Mouse (Mus musculus) forebrain, embryonic 14.5 days (tissue): ENCODE data around the gene Vps41. TPM values are rescaled to one million over a fixed set of nuclear protein-coding genes. Genes with fewer than 3 reads are reported as not detected.

ENCODE experiments used
- ATAC-seq: fragments of 200-750 bp; cut with Nextera tagmentation; 2 replicates; pipeline ENCODE4 v1.8.0; 2017; ENCODE audit warnings: mild to moderate bottlenecking, moderate library complexity
- DNase-seq: peaks from one replicate; pipeline ENCODE4 v3.0.0-alpha.2; 2015; ENCODE audit warnings: low spot score
- H3K27ac ChIP-seq: fragments of 300-500 bp; sonication (generic); 2 replicates; pipeline ENCODE4 v1.5.1; 2014; ENCODE audit warnings: low read depth, mild to moderate bottlenecking, control low read depth, low read length, moderate library complexity
- H3K27me3 ChIP-seq: fragments of 300-500 bp; sonication (generic); replicated peaks from 2 replicates; pipeline ENCODE4 v1.6.1; 2014; ENCODE audit warnings: low read length, control low read depth, mixed read lengths; ENCODE audit not compliant: control insufficient read depth, insufficient read depth
- H3K36me3 ChIP-seq: fragments of 300-500 bp; sonication (generic); 2 replicates; pipeline ENCODE4 v1.6.1; 2014; ENCODE audit warnings: low read length, control low read depth; ENCODE audit not compliant: control insufficient read depth, insufficient read depth
- H3K4me1 ChIP-seq: fragments of 300-500 bp; sonication (generic); 2 replicates; pipeline ENCODE4 v1.6.1; 2014; ENCODE audit warnings: antibody characterized with exemption, low read length, control low read depth; ENCODE audit not compliant: control insufficient read depth, insufficient read depth
- H3K4me2 ChIP-seq: fragments of 300-500 bp; sonication (generic); 2 replicates; pipeline ENCODE4 v1.6.1; 2014; ENCODE audit warnings: mild to moderate bottlenecking, control low read depth, low read length
- H3K4me3 ChIP-seq: fragments of 300-500 bp; sonication (generic); 2 replicates; pipeline ENCODE4 v1.5.1; 2014; ENCODE audit warnings: low read depth, low read length, control low read depth
- H3K9ac ChIP-seq: fragments of 300-500 bp; sonication (generic); 2 replicates; pipeline ENCODE4 v1.6.1; 2014; ENCODE audit warnings: mild to moderate bottlenecking, low read length, control low read depth, moderate library complexity
- H3K9me3 ChIP-seq: fragments of 300-500 bp; sonication (generic); replicated peaks from 2 replicates; pipeline ENCODE4 v1.6.1; 2016; ENCODE audit warnings: low read length, control low read depth, mixed read lengths; ENCODE audit not compliant: control insufficient read depth
- WGBS: fragments of 180-500 bp; shearing (Covaris S2); extraction: QIAGEN DNeasy Blood & Tissue Kit; methylation state at CpG from one replicate; pipeline ENCODE4 v1.1.7; 2014; 5-methylcytosine and 5-hydroxymethylcytosine counted together
- polyA plus RNA-seq: library from polyadenylated mRNA; unstranded; fragments of >200 nt; fragmentation: Nextera tagmentation; extraction: Ambion mirVana; gene quantifications from 2 replicates; pipeline ENCODE4 v1.2.1, GENCODE M21; 2014

Vps41 gene
- polyA plus RNA-seq, 1 experiment from 2014 or later = 128 TPM

DNA sequence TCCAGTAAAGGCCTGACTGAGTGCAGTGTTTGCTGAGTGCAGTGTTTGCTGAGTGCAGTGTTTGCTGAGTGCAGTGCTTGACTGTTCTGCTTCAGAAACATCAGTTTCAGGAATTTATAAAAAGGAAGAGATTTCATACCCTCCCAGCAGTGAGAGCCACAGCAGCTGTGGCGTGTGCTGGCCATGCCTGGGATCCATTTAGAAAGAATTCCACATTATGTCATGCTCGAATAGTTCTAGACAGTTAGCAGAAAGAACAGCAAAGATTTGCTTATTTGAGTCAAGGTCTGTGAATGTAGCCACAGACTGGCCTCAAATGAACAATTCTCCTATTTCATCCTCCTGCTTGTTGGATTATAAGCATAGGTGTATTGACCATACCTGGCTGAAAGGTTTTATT is 71.6 kb downstream of the Vps41 start:
- WGBS = 42% methylated on average over 2 of the region's 2 CpGs
- Histone ChIP-seq H3K4me1 (no peaks in the 10 kb centered on the region; the same call in 1 of the 2 replicates), H3K36me3 (no peaks in the 10 kb centered on the region), H3K9me3 (no peaks in the 10 kb centered on the region), H3K4me2 (no peak overlapping the region), H3K27ac (no peak overlapping the region), H3K9ac (no peak overlapping the region), H3K4me3 (no peak overlapping the region), H3K27me3 (no peaks in the 10 kb centered on the region)
- ATAC-seq (no peak), DNase-seq (no peak)

- H3K4me1 ChIP-seq = no peaks in the 10 kb centered on the region; the same call in 1 of the 2 replicates
- DNase-seq (no peak), ATAC-seq (no peak)
- H3K36me3 ChIP-seq = no peaks in the 10 kb centered on the region
- no peak overlapping the region for H3K9ac ChIP-seq
- H3K27me3 ChIP-seq = no peaks in the 10 kb centered on the region
- no peak overlapping the region for H3K27ac ChIP-seq
- H3K4me3 ChIP-seq = no peak overlapping the region
- 92% methylated on average over 4 of the region's 4 CpGs for WGBS
- H3K4me2 ChIP-seq = no peak overlapping the region
- H3K9me3 ChIP-seq = no peaks in the 10 kb centered on the region
Observed at GRCm38 (mm10) chr13:18789662-18790061, 72.6 kb downstream of the Vps41 start.

- Histone ChIP-seq H3K9me3 (no peaks in the 10 kb centered on the region), H3K9ac (no peak overlapping the region), H3K4me2 (no peak overlapping the region), H3K27ac (no peak overlapping the region), H3K36me3 (no peaks in the 10 kb centered on the region), H3K4me3 (no peak overlapping the region), H3K4me1 (no peaks in the 10 kb centered on the region; the same call in 1 of the 2 replicates), H3K27me3 (no peaks in the 10 kb centered on the region)
- peak; percentile 17 for DNase-seq
- WGBS = 65% methylated on average over 6 of the region's 6 CpGs
- no peak; the same call in 1 of the 2 replicates for ATAC-seq
Observed at GRCm38 (mm10) chr13:18790086-18790485, 73.0 kb downstream of the Vps41 start.

GRCm38 (mm10) chr13:18791314-18791713 is 74.2 kb downstream of the Vps41 start:
- H3K4me1 ChIP-seq = no peaks in the 10 kb centered on the region; the same call in 1 of the 2 replicates
- no peak overlapping the region for H3K4me2 ChIP-seq
- H3K4me3 ChIP-seq = no peak overlapping the region
- DNase-seq (no peak), ATAC-seq (no peak)
- H3K27me3 ChIP-seq = no peaks in the 10 kb centered on the region
- no peak overlapping the region for H3K27ac ChIP-seq
- H3K9ac ChIP-seq = no peak overlapping the region
- H3K9me3 ChIP-seq = no peaks in the 10 kb centered on the region
- 60% methylated on average over 4 of the region's 4 CpGs for WGBS
- no peaks in the 10 kb centered on the region for H3K36me3 ChIP-seq

- no peak for DNase-seq
- Histone ChIP-seq H3K4me2 (no peak overlapping the region), H3K27ac (no peak overlapping the region), H3K36me3 (no peaks in the 10 kb centered on the region), H3K4me3 (no peak overlapping the region), H3K9ac (no peak overlapping the region), H3K27me3 (no peaks in the 10 kb centered on the region), H3K9me3 (no peaks in the 10 kb centered on the region), H3K4me1 (no peaks in the 10 kb centered on the region; the same call in 1 of the 2 replicates)
- ATAC-seq = no peak
- 97% methylated on average over 2 of the region's 2 CpGs for WGBS
Observed at GRCm38 (mm10) chr13:18791724-18792123, 74.6 kb downstream of the Vps41 start.

DNA sequence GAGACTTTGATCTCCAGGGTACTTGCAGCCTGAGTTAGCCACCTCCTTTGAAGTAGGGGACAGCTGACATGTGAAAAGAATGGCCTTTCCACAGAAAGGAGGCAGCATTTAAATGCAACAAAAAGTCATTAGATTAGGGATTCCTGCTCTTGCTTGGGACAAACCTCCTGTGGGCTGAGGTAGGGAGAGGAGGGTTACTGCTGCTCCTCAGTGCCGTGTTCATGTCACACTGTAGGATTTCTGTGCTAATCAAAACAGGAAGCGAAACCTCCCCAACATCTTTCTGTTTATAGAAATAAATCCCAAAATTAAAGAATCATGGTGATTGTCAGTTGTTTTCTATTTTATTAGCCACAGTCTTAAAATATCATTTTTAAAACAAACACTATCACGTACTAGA is 77.4 kb downstream of the Vps41 start:
- H3K4me2 ChIP-seq = no peak overlapping the region
- no peak overlapping the region for H3K4me3 ChIP-seq
- H3K9ac ChIP-seq = no peak overlapping the region
- 69% methylated on average over 3 of the region's 3 CpGs for WGBS
- no peaks in the 10 kb centered on the region for H3K27me3 ChIP-seq
- H3K36me3 ChIP-seq = no peaks in the 10 kb centered on the region
- H3K9me3 ChIP-seq = no peaks in the 10 kb centered on the region
- no peaks in the 10 kb centered on the region; the same call in 1 of the 2 replicates for H3K4me1 ChIP-seq
- ATAC-seq (no peak), DNase-seq (no peak)
- H3K27ac ChIP-seq = no peak overlapping the region

- Histone ChIP-seq H3K27ac (no peak overlapping the region), H3K4me2 (no peak overlapping the region), H3K9me3 (no peaks in the 10 kb centered on the region), H3K27me3 (no peaks in the 10 kb centered on the region), H3K4me3 (no peak overlapping the region), H3K36me3 (no peaks in the 10 kb centered on the region), H3K9ac (no peak overlapping the region), H3K4me1 (no peaks in the 10 kb centered on the region)
- DNase-seq (no peak), ATAC-seq (no peak)
- WGBS = 83% methylated on average over 5 of the region's 5 CpGs
Observed at GRCm38 (mm10) chr13:18797555-18797954, 80.5 kb downstream of the Vps41 start.

DNA sequence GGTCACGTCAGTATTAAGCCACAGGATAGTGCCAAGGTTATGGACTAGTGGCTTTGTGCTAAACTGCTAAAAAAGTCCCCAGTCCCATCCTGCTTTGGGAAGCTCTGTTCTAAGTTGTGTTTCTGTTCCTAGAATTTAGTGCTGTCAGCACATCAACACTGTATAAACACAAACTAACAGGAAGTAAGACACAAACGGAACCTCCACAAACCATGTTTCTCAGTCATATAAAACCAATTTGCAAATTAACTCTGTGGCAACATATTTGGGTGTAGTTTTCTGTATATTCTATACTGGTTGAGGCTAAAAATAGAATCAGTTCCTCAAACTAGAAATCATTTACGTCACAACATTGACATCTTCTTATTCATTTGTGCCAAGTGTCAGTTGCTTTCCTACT is 83.3 kb downstream of the Vps41 start:
- Histone ChIP-seq H3K9ac (no peak overlapping the region), H3K4me3 (no peak overlapping the region), H3K27ac (no peak overlapping the region), H3K9me3 (no peaks in the 10 kb centered on the region), H3K4me2 (no peak overlapping the region), H3K36me3 (no peaks in the 10 kb centered on the region), H3K4me1 (no peaks in the 10 kb centered on the region), H3K27me3 (no peaks in the 10 kb centered on the region)
- WGBS = 85% methylated on average over 3 of the region's 3 CpGs
- DNase-seq = no peak
- ATAC-seq = no peak

GRCm38 (mm10) chr13:18809465-18809864 is 92.4 kb downstream of the Vps41 start:
- peak; percentile 42; the same call in 1 of the 2 replicates for ATAC-seq
- WGBS = 81% methylated on average over 4 of the region's 4 CpGs

More at GRCm38 (mm10) chr13:18809465-18809864, 92.4 kb downstream of the Vps41 start:
- Histone ChIP-seq H3K27me3 (no peaks in the 10 kb centered on the region), H3K36me3 (no peaks in the 10 kb centered on the region), H3K4me1 (no peaks in the 10 kb centered on the region), H3K9me3 (no peaks in the 10 kb centered on the region), H3K9ac (no peak overlapping the region), H3K4me3 (no peak overlapping the region), H3K27ac (no peak overlapping the region), H3K4me2 (no peak overlapping the region)
- DNase-seq = no peak
